Comparison of ENCODE assay signal across 8 mouse cellular contexts in the genomic region with DNA sequence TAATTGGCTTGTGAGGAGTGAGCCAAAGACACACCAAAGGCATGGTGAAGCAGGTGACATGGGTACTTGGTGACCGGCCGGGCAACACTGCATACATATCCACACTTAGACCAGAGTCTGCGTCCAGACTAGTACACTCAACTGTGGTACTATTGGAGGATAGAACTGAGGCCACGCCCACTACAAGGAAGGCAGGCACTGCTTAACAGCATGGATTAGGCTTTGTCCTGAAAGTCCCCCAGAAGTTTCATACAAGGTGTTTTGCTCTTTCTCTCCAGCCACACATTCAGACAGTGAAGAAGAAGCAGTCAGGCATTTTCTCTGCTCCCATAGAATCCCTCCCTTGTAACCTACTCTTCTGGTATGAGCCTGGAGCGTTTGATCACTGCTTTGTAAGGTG. TPM values are rescaled to one million over a fixed set of nuclear protein-coding genes. Genes with fewer than 3 reads are reported as not detected.
DNase-seq lines count a peak whose midpoint lies in the region; ATAC-seq and TF ChIP-seq lines count a peak whose summit lies in the region.

No protein-coding gene starts in this region.

- H3K4me2 ChIP-seq in embryonic facial prominence, embryonic 13.5 days, result peak overlapping the region; percentile 65
- peak overlapping the region; percentile 89 for H3K4me2 ChIP-seq in heart, embryonic 11.5 days
- peak overlapping the region; percentile 60 for H3K4me2 ChIP-seq in kidney, embryonic 14.5 days (replicated peaks; ENCODE audit: low read depth, low read length)
- H3K4me2 ChIP-seq in neural tube, embryonic 14.5 days (ENCODE audit: low read depth, low read length), result peak overlapping the region; percentile 82

- no peak for TF ChIP-seq POLR2A in thymus, adult 2 months (IDR thresholded peaks at IDR 0.05; ENCODE audit: control insufficient read depth, extremely low read depth, insufficient read depth, low read length, poor library complexity)

- no peaks in the 10 kb centered on the region for H3K27me3 ChIP-seq in embryonic facial prominence, embryonic 13.5 days
- H3K27me3 ChIP-seq in heart, embryonic 11.5 days (ENCODE audit: control insufficient read depth, insufficient read depth, low read length), result no peaks in the 10 kb centered on the region
- H3K27me3 ChIP-seq in kidney, embryonic 14.5 days (ENCODE audit: control insufficient read depth, insufficient read depth, low read length), result no peaks in the 10 kb centered on the region
- H3K27me3 ChIP-seq in neural tube, embryonic 14.5 days (ENCODE audit: control insufficient read depth, insufficient read depth, low read length), result no peaks in the 10 kb centered on the region
- no peaks in the 10 kb centered on the region for H3K27me3 ChIP-seq in thymus, adult 2 months (ENCODE audit: control insufficient read depth, insufficient read depth, low read length)

- peaks cover 16% of the 10 kb centered on the region for H3K4me1 ChIP-seq in embryonic facial prominence, embryonic 13.5 days
- peaks cover 4% of the 10 kb centered on the region for H3K4me1 ChIP-seq in heart, embryonic 11.5 days (ENCODE audit: control insufficient read depth, insufficient read depth, low read length)
- H3K4me1 ChIP-seq in kidney, embryonic 14.5 days (ENCODE audit: control insufficient read depth, insufficient read depth, low read length), result no peaks in the 10 kb centered on the region
- H3K4me1 ChIP-seq in neural tube, embryonic 14.5 days (ENCODE audit: control insufficient read depth, insufficient read depth, low read length), result 0 out of 2 replicates have a peak, but pooled peaks cover 4% of the 10 kb centered on the region
- H3K4me1 ChIP-seq in thymus, adult 2 months (replicated peaks; ENCODE audit: control insufficient read depth, insufficient read depth, low read length), result peaks cover 4% of the 10 kb centered on the region

- peak; percentile 39 to 40 for DNase-seq in B cell, adult 2 months
- DNase-seq in adrenal gland, postnatal 14 days, result peak; percentile 72
- DNase-seq in lung, adult 18-20 months, result peak; percentile 62 to 66
- peak; percentile 59 for DNase-seq in thymus, adult 2 months

- H3K4me3 ChIP-seq in embryonic facial prominence, embryonic 13.5 days, result peak overlapping the region; percentile 80
- peak overlapping the region; percentile 73 for H3K4me3 ChIP-seq in heart, embryonic 11.5 days (ENCODE audit: low read depth, low read length)
- H3K4me3 ChIP-seq in kidney, embryonic 14.5 days (ENCODE audit: low read length), result peak overlapping the region; percentile 75
- peak overlapping the region; percentile 72 for H3K4me3 ChIP-seq in neural tube, embryonic 14.5 days (ENCODE audit: low read depth, low read length)
- no peak overlapping the region for H3K4me3 ChIP-seq in thymus, adult 2 months (ENCODE audit: control insufficient read depth, insufficient read depth, low read length)

- H3K9ac ChIP-seq in embryonic facial prominence, embryonic 13.5 days, result peak overlapping the region; percentile 92
- H3K9ac ChIP-seq in heart, embryonic 11.5 days (ENCODE audit: low read depth, low read length), result peak overlapping the region; percentile 90
- H3K9ac ChIP-seq in kidney, embryonic 14.5 days (ENCODE audit: low read depth, low read length), result peak overlapping the region; percentile 82
- H3K9ac ChIP-seq in neural tube, embryonic 14.5 days (replicated peaks; ENCODE audit: low read depth, low read length), result peak overlapping the region; percentile 86

- WGBS in embryonic facial prominence, embryonic 13.5 days, result 1% methylated on average over 5 of the region's 5 CpGs
- 5% methylated on average over 5 of the region's 5 CpGs for WGBS in heart, embryonic 11.5 days (ENCODE audit: insufficient replicate concordance)
- 0% methylated on average over 5 of the region's 5 CpGs for WGBS in kidney, embryonic 14.5 days
- WGBS in neural tube, embryonic 14.5 days, result 4% methylated on average over 5 of the region's 5 CpGs
- WGBS in thymus, adult 2 months, result 2% methylated on average over 5 of the region's 5 CpGs

- H3K9me3 ChIP-seq in embryonic facial prominence, embryonic 13.5 days, result no peaks in the 10 kb centered on the region
- H3K9me3 ChIP-seq in heart, embryonic 11.5 days (replicated peaks; ENCODE audit: control insufficient read depth, low read length), result no peaks in the 10 kb centered on the region
- no peaks in the 10 kb centered on the region for H3K9me3 ChIP-seq in kidney, embryonic 14.5 days (ENCODE audit: control insufficient read depth, low read length)
- H3K9me3 ChIP-seq in neural tube, embryonic 14.5 days (ENCODE audit: control insufficient read depth, low read length), result no peaks in the 10 kb centered on the region

- ATAC-seq in embryonic facial prominence, embryonic 13.5 days (ENCODE audit: insufficient number of reproducible peaks, insufficient read depth, low FRiP score, low TSS enrichment, low read depth), result peak; percentile 78
- peak; percentile 71 for ATAC-seq in heart, embryonic 11.5 days (replicated peaks; ENCODE audit: insufficient number of reproducible peaks, low FRiP score, low TSS enrichment)
- ATAC-seq in kidney, embryonic 14.5 days (ENCODE audit: low FRiP score, low TSS enrichment), result peak; percentile 78
- ATAC-seq in neural tube, embryonic 14.5 days (ENCODE audit: low read depth), result peak; percentile 80

- TF ChIP-seq CTCF in thymus, adult 2 months (IDR thresholded peaks at IDR 0.05; ENCODE audit: borderline replicate concordance, control insufficient read depth, extremely low read depth, insufficient read depth, low read length, poor library complexity), result no peak

- H3K27ac ChIP-seq in embryonic facial prominence, embryonic 13.5 days, result peak overlapping the region; percentile 96
- peak overlapping the region; percentile 95 for H3K27ac ChIP-seq in heart, embryonic 11.5 days (ENCODE audit: low read depth, low read length)
- peak overlapping the region; percentile 93 for H3K27ac ChIP-seq in kidney, embryonic 14.5 days (ENCODE audit: low read depth, low read length)
- peak overlapping the region; percentile 94 for H3K27ac ChIP-seq in neural tube, embryonic 14.5 days (ENCODE audit: low read depth, low read length)
- no peak overlapping the region for H3K27ac ChIP-seq in thymus, adult 2 months (ENCODE audit: control insufficient read depth, insufficient read depth, low read length)

- peaks cover 33% of the 10 kb centered on the region for H3K36me3 ChIP-seq in embryonic facial prominence, embryonic 13.5 days
- H3K36me3 ChIP-seq in heart, embryonic 11.5 days (ENCODE audit: control insufficient read depth, insufficient read depth, low read length), result peaks cover 11% of the 10 kb centered on the region
- peaks cover 25% of the 10 kb centered on the region for H3K36me3 ChIP-seq in kidney, embryonic 14.5 days (ENCODE audit: control insufficient read depth, insufficient read depth, low read length)
- H3K36me3 ChIP-seq in neural tube, embryonic 14.5 days (ENCODE audit: control insufficient read depth, insufficient read depth, low read length), result 0 out of 2 replicates have a peak, but pooled peaks cover 7% of the 10 kb centered on the region
- H3K36me3 ChIP-seq in thymus, adult 2 months (ENCODE audit: control insufficient read depth, insufficient read depth, low read length), result no peaks in the 10 kb centered on the region; the same call in 1 of the 2 replicates

RNA-seq across cellular contexts. Expression of gene Gtf3c6, which starts 1.2 kb away (rescaled TPM):
- total RNA-seq in adrenal gland, postnatal 14 days (2021), result 56.8 and 65.8 TPM in 2 replicates
- 109 and 127 TPM in 2 replicates for polyA plus RNA-seq in embryonic facial prominence, embryonic 13.5 days (2015; fragmentation: Nextera tagmentation; extraction: Ambion mirVana)
- 91.9 and 105 TPM in 2 replicates for polyA plus RNA-seq in heart, embryonic 11.5 days (2014; fragmentation: Nextera tagmentation; extraction: Ambion mirVana)
- polyA plus RNA-seq in kidney, embryonic 14.5 days (2014; fragmentation: Nextera tagmentation; extraction: Ambion mirVana), result 147 and 190 TPM in 2 replicates
- 84.6 and 93.4 TPM in 2 replicates for polyA plus RNA-seq in neural tube, embryonic 14.5 days (2014; fragmentation: Nextera tagmentation; extraction: Ambion mirVana)
- 8.5 and 9.3 TPM in 2 replicates for polyA plus RNA-seq in thymus, adult 2 months (2012; rRNA removed)

RNA-seq across cellular contexts. Expression of gene Rpf2, which starts 9.9 kb away (rescaled TPM):
- total RNA-seq in adrenal gland, postnatal 14 days (2021), result 26.2 and 30.9 TPM in 2 replicates
- polyA plus RNA-seq in embryonic facial prominence, embryonic 13.5 days (2015; fragmentation: Nextera tagmentation; extraction: Ambion mirVana), result 68.7 and 70.3 TPM in 2 replicates
- polyA plus RNA-seq in heart, embryonic 11.5 days (2014; fragmentation: Nextera tagmentation; extraction: Ambion mirVana), result 44.1 and 54.0 TPM in 2 replicates
- 82.7 and 98.1 TPM in 2 replicates for polyA plus RNA-seq in kidney, embryonic 14.5 days (2014; fragmentation: Nextera tagmentation; extraction: Ambion mirVana)
- polyA plus RNA-seq in neural tube, embryonic 14.5 days (2014; fragmentation: Nextera tagmentation; extraction: Ambion mirVana), result 71.8 and 81.9 TPM in 2 replicates
- 3.0 and 3.9 TPM in 2 replicates for polyA plus RNA-seq in thymus, adult 2 months (2012; rRNA removed)

RNA-seq across cellular contexts. Expression of gene Amd1, which starts 45.3 kb away (rescaled TPM):
- 37.1 and 39.0 TPM in 2 replicates for total RNA-seq in adrenal gland, postnatal 14 days (2021)
- 53.7 and 61.7 TPM in 2 replicates for polyA plus RNA-seq in embryonic facial prominence, embryonic 13.5 days (2015; fragmentation: Nextera tagmentation; extraction: Ambion mirVana)
- 64.6 and 68.3 TPM in 2 replicates for polyA plus RNA-seq in heart, embryonic 11.5 days (2014; fragmentation: Nextera tagmentation; extraction: Ambion mirVana)
- 78.8 and 80.9 TPM in 2 replicates for polyA plus RNA-seq in kidney, embryonic 14.5 days (2014; fragmentation: Nextera tagmentation; extraction: Ambion mirVana)
- polyA plus RNA-seq in neural tube, embryonic 14.5 days (2014; fragmentation: Nextera tagmentation; extraction: Ambion mirVana), result 49.9 and 53.3 TPM in 2 replicates
- 10.0 and 11.4 TPM in 2 replicates for polyA plus RNA-seq in thymus, adult 2 months (2012; rRNA removed)
